ENCODE assay signal across 24 mouse cellular contexts in genomic region chr1:175648615-175649014, GRCm38 (mm10). TPM values are rescaled to one million over a fixed set of nuclear protein-coding genes. Genes with fewer than 3 reads are reported as not detected.
"Had no signal": no experiment of that assay in that cellular context is flagged by ENCODE, and none has a peak within 500 bp of the region (broad histone marks: within the 10 kb centered on the region; RNA-seq: fewer than 3 reads in every experiment).

No protein-coding gene starts in this region.

- H3K4me2 ChIP-seq: neural tube, embryonic 13.5 days; neural tube, embryonic 15.5 days; stomach, embryonic 15.5 days had no signal

- H3K36me3 ChIP-seq: neural tube, embryonic 13.5 days; neural tube, embryonic 15.5 days; stomach, embryonic 15.5 days had no signal

- H3K27me3 ChIP-seq: neural tube, embryonic 13.5 days; neural tube, embryonic 15.5 days; stomach, embryonic 15.5 days had no signal

- DNase-seq: retina, postnatal 1 day; right cerebral cortex, adult 18-20 months; right cerebral cortex, postnatal 14 days; right cerebral cortex, postnatal 25 days; right cerebral cortex, postnatal 4 days; spleen, adult 18-20 months; thymus, adult 18-20 months; thymus, adult 2 months; thymus, postnatal 14 days; thymus, postnatal 25 days; thymus, postnatal 36 days; thymus, postnatal 4 days had no signal

- H3K4me1 ChIP-seq: neural tube, embryonic 13.5 days; neural tube, embryonic 15.5 days; stomach, embryonic 15.5 days had no signal

- H3K27ac ChIP-seq: neural tube, embryonic 13.5 days; neural tube, embryonic 15.5 days; stomach, embryonic 15.5 days; stomach, postnatal 0 days had no signal

- H3K9me3 ChIP-seq: neural tube, embryonic 13.5 days; neural tube, embryonic 15.5 days; stomach, embryonic 15.5 days had no signal

- H3K4me3 ChIP-seq: neural tube, embryonic 13.5 days; neural tube, embryonic 15.5 days; stomach, embryonic 15.5 days had no signal

- H3K9ac ChIP-seq: neural tube, embryonic 13.5 days; neural tube, embryonic 15.5 days; stomach, embryonic 15.5 days had no signal

RNA-seq across cellular contexts. Expression of gene Kmo, which starts 28.4 kb away (rescaled TPM):
- polyA plus RNA-seq: neural tube, embryonic 14.5 days had no signal

RNA-seq across cellular contexts. Expression of gene Wdr64, which starts 49.8 kb away (rescaled TPM):
- total RNA-seq: neutrophil, adult 5-6 weeks had no signal
- polyA plus RNA-seq: neural tube, embryonic 13.5 days; neural tube, embryonic 14.5 days; neural tube, embryonic 15.5 days; small intestine, adult 2 months; spleen, adult 2 months; stomach, embryonic 14.5 days; stomach, embryonic 15.5 days; stomach, embryonic 16.5 days; stomach, postnatal 0 days; thymus, adult 2 months; thymus, postnatal 0 days; urinary bladder, adult 2 months had no signal
